Comparison of ENCODE assay signal across 8 mouse cellular contexts in genomic region chr7:3645488-3646025, GRCm38 (mm10). TPM values are rescaled to one million over a fixed set of nuclear protein-coding genes. Genes with fewer than 3 reads are reported as not detected.
DNase-seq lines count a peak whose midpoint lies in the region; ATAC-seq and TF ChIP-seq lines count a peak whose summit lies in the region.

No protein-coding gene starts in this region.

- no peaks in the 10 kb centered on the region for H3K9me3 ChIP-seq in liver, postnatal 0 days (ENCODE audit: low read length)

- TF ChIP-seq EP300 in liver, postnatal 0 days (IDR thresholded peaks at IDR 0.05; ENCODE audit: low read depth), result no peak

- peaks cover 23% of the 10 kb centered on the region for H3K4me1 ChIP-seq in liver, postnatal 0 days (ENCODE audit: insufficient read depth)

- peaks cover 22% of the 10 kb centered on the region for H3K36me3 ChIP-seq in liver, postnatal 0 days (replicated peaks; ENCODE audit: insufficient read depth, low read length)

- H3K4me2 ChIP-seq in liver, postnatal 0 days (ENCODE audit: low read depth, low read length), result peak overlapping the region; percentile 93

- no peak for TF ChIP-seq CTCF in layer of hippocampus, adult 2 months (conservative IDR thresholded peaks at IDR 0.05)
- TF ChIP-seq CTCF in liver, postnatal 0 days (IDR thresholded peaks at IDR 0.05; ENCODE audit: low read depth), result no peak

- no peaks in the 10 kb centered on the region for H3K27me3 ChIP-seq in liver, postnatal 0 days (ENCODE audit: insufficient read depth, low read length)

- peak; percentile 13 for ATAC-seq in common myeloid progenitor, adult 5-6 weeks (replicated peaks; ENCODE audit: low read depth, poor library complexity, severe bottlenecking)
- peak; percentile 29 for ATAC-seq in granulocyte monocyte progenitor cell, adult 5-6 weeks (replicated peaks; ENCODE audit: poor library complexity, severe bottlenecking)
- no peak; the same call in 1 of the 2 replicates for ATAC-seq in liver, postnatal 0 days

- no peak for DNase-seq in layer of hippocampus, adult 2 months (ENCODE audit: low spot score in 2 of 2)
- DNase-seq in layer of hippocampus, adult 9-10 months (ENCODE audit: low spot score), result no peak
- DNase-seq in liver, postnatal 0 days, result no peak
- DNase-seq in adrenal gland, postnatal 10 days, result no peak
- no peak for DNase-seq in urinary bladder, postnatal 4 days (ENCODE audit: low spot score in 2 of 2)
- DNase-seq in adrenal gland, adult 2 months, result no peak

- peak overlapping the region; percentile 98 for H3K27ac ChIP-seq in layer of hippocampus, adult 2 months
- peak overlapping the region; percentile 98 for H3K27ac ChIP-seq in liver, postnatal 0 days (ENCODE audit: low read depth)

- H3K9ac ChIP-seq in liver, postnatal 0 days (replicated peaks), result peak overlapping the region; percentile 100

- peak overlapping the region; percentile 95 for H3K4me3 ChIP-seq in layer of hippocampus, adult 2 months
- H3K4me3 ChIP-seq in liver, postnatal 0 days (ENCODE audit: low read depth, low read length), result peak overlapping the region; percentile 100

- under 1% methylated on average over 41 of the region's 58 CpGs for WGBS in liver, postnatal 0 days (ENCODE audit: insufficient replicate concordance)

RNA-seq across cellular contexts. Expression of gene Cnot3, which starts 0.5 kb away (rescaled TPM):
- 10 to 100 TPM; 67.9 to 71.5 TPM for total RNA-seq in layer of hippocampus, adult 2 months (2021)
- 22.7 and 48.4 TPM in 2 replicates for total RNA-seq in common myeloid progenitor, adult 5-6 weeks (2017)
- 138 and 156 TPM in 2 replicates for total RNA-seq in granulocyte monocyte progenitor cell, adult 5-6 weeks (2014; fragmentation: Nextera tagmentation)
- 19.0 and 22.7 TPM in 2 replicates for total RNA-seq in granulocyte monocyte progenitor cell, adult 5-6 weeks (2017)
- 12.9 and 13.7 TPM in 2 replicates for polyA plus RNA-seq in liver, postnatal 0 days (2015; fragmentation: Nextera tagmentation; extraction: Ambion mirVana)
- 10 to 100 TPM; 56.7 to 58.5 TPM for total RNA-seq in adrenal gland, postnatal 10 days (2021)
- total RNA-seq in adrenal gland, adult 2 months (2021), result 10 to 100 TPM; 52.6 to 61.5 TPM
- polyA plus RNA-seq in adrenal gland, adult 2 months (2012; rRNA removed), result 83.3 and 103 TPM in 2 replicates

RNA-seq across cellular contexts. Expression of gene Prpf31, which starts 15.8 kb away (rescaled TPM):
- total RNA-seq in layer of hippocampus, adult 2 months (2021), result 10 to 100 TPM; 55.5 to 59.2 TPM
- 103 and 108 TPM in 2 replicates for total RNA-seq in common myeloid progenitor, adult 5-6 weeks (2017)
- total RNA-seq in granulocyte monocyte progenitor cell, adult 5-6 weeks (2014; fragmentation: Nextera tagmentation), result 47.8 and 91.0 TPM in 2 replicates
- total RNA-seq in granulocyte monocyte progenitor cell, adult 5-6 weeks (2017), result 123 and 132 TPM in 2 replicates
- polyA plus RNA-seq in liver, postnatal 0 days (2015; fragmentation: Nextera tagmentation; extraction: Ambion mirVana), result 20.8 and 24.9 TPM in 2 replicates
- total RNA-seq in adrenal gland, postnatal 10 days (2021), result 10 to 100 TPM; 34.5 to 39.4 TPM
- 10 to 100 TPM; 36.8 to 53.1 TPM for total RNA-seq in adrenal gland, adult 2 months (2021)
- 20.5 and 33.7 TPM in 2 replicates for polyA plus RNA-seq in adrenal gland, adult 2 months (2012; rRNA removed)

RNA-seq across cellular contexts. Expression of gene Tfpt, which starts 15.8 kb away (rescaled TPM):
- total RNA-seq in layer of hippocampus, adult 2 months (2021), result 10 to 100 TPM; 43.7 to 51.9 TPM
- 30.3 and 32.8 TPM in 2 replicates for total RNA-seq in common myeloid progenitor, adult 5-6 weeks (2017)
- total RNA-seq in granulocyte monocyte progenitor cell, adult 5-6 weeks (2014; fragmentation: Nextera tagmentation), result 32.8 and 33.8 TPM in 2 replicates
- 32.5 and 36.8 TPM in 2 replicates for total RNA-seq in granulocyte monocyte progenitor cell, adult 5-6 weeks (2017)
- 8.8 and 9.8 TPM in 2 replicates for polyA plus RNA-seq in liver, postnatal 0 days (2015; fragmentation: Nextera tagmentation; extraction: Ambion mirVana)
- total RNA-seq in adrenal gland, postnatal 10 days (2021), result 10 to 100 TPM; 24.1 to 26.4 TPM
- total RNA-seq in adrenal gland, adult 2 months (2021), result 10 to 100 TPM; 24.1 to 26.2 TPM
- 3.4 and 4.0 TPM in 2 replicates for polyA plus RNA-seq in adrenal gland, adult 2 months (2012; rRNA removed)

RNA-seq across cellular contexts. Expression of gene Leng1, which starts 20.1 kb away (rescaled TPM):
- 1 to 10 TPM; 5.3 to 5.6 TPM for total RNA-seq in layer of hippocampus, adult 2 months (2021)
- total RNA-seq in common myeloid progenitor, adult 5-6 weeks (2017), result 12.4 and 13.9 TPM in 2 replicates
- total RNA-seq in granulocyte monocyte progenitor cell, adult 5-6 weeks (2014; fragmentation: Nextera tagmentation), result 5.2 and 6.6 TPM in 2 replicates
- 4.7 and 7.2 TPM in 2 replicates for total RNA-seq in granulocyte monocyte progenitor cell, adult 5-6 weeks (2017)
- polyA plus RNA-seq in liver, postnatal 0 days (2015; fragmentation: Nextera tagmentation; extraction: Ambion mirVana), result 7.0 and 7.8 TPM in 2 replicates
- 10 to 100 TPM; 11.9 to 13.2 TPM for total RNA-seq in adrenal gland, postnatal 10 days (2021)
- 10 to 100 TPM; 13.2 to 14.4 TPM for total RNA-seq in adrenal gland, adult 2 months (2021)
- polyA plus RNA-seq in adrenal gland, adult 2 months (2012; rRNA removed), result 2.9 and 3.1 TPM in 2 replicates

RNA-seq across cellular contexts. Expression of gene Ndufa3, which starts 28.4 kb away (rescaled TPM):
- total RNA-seq in layer of hippocampus, adult 2 months (2021), result 100 to 1,000 TPM; 537 to 571 TPM
- 132 and 142 TPM in 2 replicates for total RNA-seq in common myeloid progenitor, adult 5-6 weeks (2017)
- 395 and 454 TPM in 2 replicates for total RNA-seq in granulocyte monocyte progenitor cell, adult 5-6 weeks (2014; fragmentation: Nextera tagmentation)
- total RNA-seq in granulocyte monocyte progenitor cell, adult 5-6 weeks (2017), result 132 and 210 TPM in 2 replicates
- polyA plus RNA-seq in liver, postnatal 0 days (2015; fragmentation: Nextera tagmentation; extraction: Ambion mirVana), result 385 and 415 TPM in 2 replicates
- 1,000 to 10,000 TPM; 1,038 to 1,129 TPM for total RNA-seq in adrenal gland, postnatal 10 days (2021)
- 100 to 1,000 TPM; 829 to 842 TPM for total RNA-seq in adrenal gland, adult 2 months (2021)
- 217 and 245 TPM in 2 replicates for polyA plus RNA-seq in adrenal gland, adult 2 months (2012; rRNA removed)
